Mouse (Mus musculus): ENCODE results near the gene Gtdc1. TPM values are rescaled to one million over a fixed set of nuclear protein-coding genes. Genes with fewer than 3 reads are reported as not detected.

Gene Gtdc1
- 13.4 and 15.8 TPM in 2 replicates for polyA plus RNA-seq (2014; fragmentation: Nextera tagmentation; extraction: Ambion mirVana)

DNA sequence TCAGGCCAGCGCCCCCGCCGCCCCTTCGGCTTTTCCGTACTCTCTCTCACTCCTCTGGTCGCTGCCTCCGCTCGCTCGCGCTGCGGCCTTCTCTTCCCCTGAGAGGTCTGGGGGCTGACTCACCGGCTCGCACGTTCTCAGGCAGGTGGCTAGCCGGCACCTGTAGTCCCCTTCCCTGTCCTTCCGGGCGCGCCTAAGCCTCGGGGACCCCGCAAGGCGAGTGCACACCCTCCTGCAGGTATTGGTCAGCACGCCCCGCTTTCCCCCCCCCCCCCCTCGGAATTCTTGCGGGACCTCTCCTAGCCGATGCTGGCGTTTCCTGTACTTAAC lies at the start of gene Gtdc1:
TSS of gene Gtdc1 (minus strand) at position 176 of the 330 bp plus-strand sequence.
- no peak for DNase-seq (ENCODE audit: low spot score, missing footprints)
- WGBS: 2% methylated on average over 27 of the region's 27 CpGs
- peak within 1 kb of the TSS; percentile 77 for H3K27ac ChIP-seq (ENCODE audit: low read depth, low read length)
- H3K27me3 ChIP-seq (ENCODE audit: control insufficient read depth, insufficient read depth, low read length): no peaks in the 10 kb centered on the region
- H3K4me1 ChIP-seq (ENCODE audit: control insufficient read depth, insufficient read depth, low read length): no peaks in the 10 kb centered on the region; the same call in 1 of the 2 replicates
- peak within 1 kb of the TSS; percentile 73 for H3K4me3 ChIP-seq (ENCODE audit: low read depth, low read length)
- H3K9ac ChIP-seq (ENCODE audit: low read length): peak within 1 kb of the TSS; percentile 73
- H3K4me2 ChIP-seq: peak within 1 kb of the TSS; percentile 76
- no peak for ATAC-seq (ENCODE audit: low FRiP score)
- H3K9me3 ChIP-seq (ENCODE audit: control insufficient read depth, low read length): no peaks in the 10 kb centered on the region
- H3K36me3 ChIP-seq (ENCODE audit: control insufficient read depth, insufficient read depth, low read length): no peaks in the 10 kb centered on the region

DNA sequence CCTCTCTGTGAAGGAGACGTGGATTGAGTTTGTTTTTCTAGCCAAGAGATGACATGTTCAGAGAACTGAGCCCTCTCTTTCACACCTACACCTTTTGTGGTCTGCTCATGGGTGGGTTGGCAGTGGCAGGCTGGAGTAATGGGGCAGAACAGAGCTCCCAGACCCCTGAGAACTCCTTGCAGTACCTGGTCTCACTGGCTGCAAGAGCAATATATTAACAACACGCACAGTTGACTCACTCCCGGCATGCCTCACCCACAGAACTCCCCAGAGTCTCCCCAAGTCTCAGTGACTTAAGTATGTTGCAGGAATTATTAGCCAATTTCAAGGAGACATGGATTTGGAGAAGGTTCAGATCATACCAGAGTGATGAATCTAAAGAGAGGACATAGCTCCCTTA lies 49.6 kb upstream of the Gtdc1 start:
- DNase-seq (ENCODE audit: low spot score, missing footprints) (no peak), ATAC-seq (ENCODE audit: low FRiP score) (no peak)
- H3K9ac ChIP-seq (ENCODE audit: low read length): no peak overlapping the region
- H3K27ac ChIP-seq (ENCODE audit: low read depth, low read length): no peak overlapping the region
- H3K4me1 ChIP-seq (ENCODE audit: control insufficient read depth, insufficient read depth, low read length): peaks cover 8% of the 10 kb centered on the region; the same call in 1 of the 2 replicates
- no peak overlapping the region for H3K4me3 ChIP-seq (ENCODE audit: low read depth, low read length)
- no peaks in the 10 kb centered on the region for H3K36me3 ChIP-seq (ENCODE audit: control insufficient read depth, insufficient read depth, low read length)
- WGBS: 83% methylated on average over 3 of the region's 3 CpGs
- H3K27me3 ChIP-seq (ENCODE audit: control insufficient read depth, insufficient read depth, low read length): no peaks in the 10 kb centered on the region
- peaks cover 5% of the 10 kb centered on the region; the same call in 1 of the 2 replicates for H3K9me3 ChIP-seq (ENCODE audit: control insufficient read depth, low read length)
- no peak overlapping the region for H3K4me2 ChIP-seq

DNA sequence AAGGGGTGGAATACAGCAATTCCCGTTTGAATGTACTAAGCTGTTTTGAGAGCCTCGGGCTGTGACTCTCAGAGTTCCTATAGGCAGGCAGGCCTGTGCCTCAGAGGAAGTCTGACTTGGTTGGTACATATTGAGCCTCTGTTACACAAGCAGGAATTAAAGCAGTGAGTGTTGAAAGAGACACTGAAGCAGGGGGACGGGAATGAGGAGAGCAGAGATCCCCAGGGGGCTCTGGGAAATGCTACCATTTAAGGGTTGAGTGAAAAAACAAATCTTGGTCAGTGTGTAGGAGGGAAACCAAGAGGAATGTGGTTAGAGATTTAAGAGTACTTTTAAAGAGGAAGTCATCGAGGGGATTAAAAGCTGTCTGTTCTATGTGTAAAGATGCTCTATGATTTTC lies 49.0 kb upstream of the Gtdc1 start:
- Histone ChIP-seq H3K27me3 (ENCODE audit: control insufficient read depth, insufficient read depth, low read length) (no peaks in the 10 kb centered on the region), H3K4me2 (no peak overlapping the region), H3K36me3 (ENCODE audit: control insufficient read depth, insufficient read depth, low read length) (no peaks in the 10 kb centered on the region), H3K4me3 (ENCODE audit: low read depth, low read length) (no peak overlapping the region), H3K27ac (ENCODE audit: low read depth, low read length) (no peak overlapping the region), H3K9ac (ENCODE audit: low read length) (no peak overlapping the region), H3K4me1 (ENCODE audit: control insufficient read depth, insufficient read depth, low read length) (peaks cover 8% of the 10 kb centered on the region; the same call in 1 of the 2 replicates), H3K9me3 (ENCODE audit: control insufficient read depth, low read length) (peaks cover 5% of the 10 kb centered on the region; the same call in 1 of the 2 replicates)
- ATAC-seq (ENCODE audit: low FRiP score) (no peak), DNase-seq (ENCODE audit: low spot score, missing footprints) (no peak)
- 43% methylated on average over 4 of the region's 4 CpGs for WGBS

DNA sequence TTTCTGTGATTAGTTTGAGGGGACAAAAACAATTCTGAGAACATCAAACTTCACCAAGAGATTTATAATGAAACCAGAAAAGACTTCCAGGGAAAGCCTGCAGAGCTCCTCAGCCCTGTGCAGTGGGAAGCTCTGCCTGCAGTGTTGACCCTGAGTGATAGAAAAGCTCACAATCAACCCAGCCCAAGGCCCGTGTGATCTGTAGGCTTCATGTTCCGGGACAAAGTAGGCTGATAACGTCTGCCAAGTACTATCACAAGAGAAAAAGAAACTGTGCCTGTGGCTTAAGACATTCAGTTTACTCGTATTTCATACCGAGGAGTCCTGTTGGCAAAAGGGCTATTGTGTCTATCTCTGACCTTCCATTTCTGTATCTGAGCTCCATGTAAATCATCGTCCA lies 46.4 kb upstream of the Gtdc1 start:
- no peaks in the 10 kb centered on the region for H3K4me1 ChIP-seq (ENCODE audit: control insufficient read depth, insufficient read depth, low read length)
- no peak overlapping the region for H3K27ac ChIP-seq (ENCODE audit: low read depth, low read length)
- H3K4me2 ChIP-seq: no peak overlapping the region
- H3K9ac ChIP-seq (ENCODE audit: low read length): no peak overlapping the region
- H3K9me3 ChIP-seq (ENCODE audit: control insufficient read depth, low read length): peaks cover 5% of the 10 kb centered on the region; the same call in 1 of the 2 replicates
- WGBS: 89% methylated on average over 6 of the region's 6 CpGs
- H3K27me3 ChIP-seq (ENCODE audit: control insufficient read depth, insufficient read depth, low read length): no peaks in the 10 kb centered on the region
- no peak overlapping the region for H3K4me3 ChIP-seq (ENCODE audit: low read depth, low read length)
- DNase-seq (ENCODE audit: low spot score, missing footprints): peak; percentile 4
- no peaks in the 10 kb centered on the region for H3K36me3 ChIP-seq (ENCODE audit: control insufficient read depth, insufficient read depth, low read length)
- ATAC-seq (ENCODE audit: low FRiP score): no peak

DNA sequence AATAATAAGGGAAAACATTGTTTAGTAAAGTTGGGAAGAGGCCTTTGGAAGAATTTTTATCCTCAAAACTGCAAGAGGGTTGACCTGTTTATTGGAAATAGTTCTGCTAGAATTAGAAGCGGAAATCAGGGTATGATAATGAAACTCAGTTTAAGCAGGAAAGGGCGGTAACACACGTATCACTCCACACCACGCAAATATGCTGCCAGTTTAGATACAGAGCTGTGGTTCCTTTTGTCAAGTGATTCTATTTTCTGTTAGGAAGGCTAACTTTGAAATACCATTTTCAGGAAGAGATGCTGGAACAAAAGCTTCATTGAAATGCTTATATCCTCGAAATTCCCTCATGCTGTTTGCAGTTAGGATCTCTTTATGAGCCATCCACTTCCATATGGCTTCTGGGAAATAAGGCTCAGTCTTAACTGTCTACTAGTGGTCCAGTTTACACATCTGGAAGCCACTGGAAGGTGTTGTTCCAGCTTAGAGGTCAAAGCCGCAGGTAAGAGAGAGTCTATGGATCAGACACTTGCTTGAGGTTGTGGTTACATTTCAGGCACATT lies 42.7 kb upstream of the Gtdc1 start:
- no peak overlapping the region for H3K4me2 ChIP-seq
- no peaks in the 10 kb centered on the region for H3K4me1 ChIP-seq (ENCODE audit: control insufficient read depth, insufficient read depth, low read length)
- H3K9me3 ChIP-seq (ENCODE audit: control insufficient read depth, low read length): peaks cover 5% of the 10 kb centered on the region; the same call in 1 of the 2 replicates
- no peak overlapping the region for H3K4me3 ChIP-seq (ENCODE audit: low read depth, low read length)
- no peaks in the 10 kb centered on the region for H3K27me3 ChIP-seq (ENCODE audit: control insufficient read depth, insufficient read depth, low read length)
- DNase-seq (ENCODE audit: low spot score, missing footprints) (peak; percentile 56), ATAC-seq (ENCODE audit: low FRiP score) (no peak)
- WGBS: 88% methylated on average over 6 of the region's 6 CpGs
- H3K27ac ChIP-seq (ENCODE audit: low read depth, low read length): no peak overlapping the region
- no peaks in the 10 kb centered on the region for H3K36me3 ChIP-seq (ENCODE audit: control insufficient read depth, insufficient read depth, low read length)
- no peak overlapping the region for H3K9ac ChIP-seq (ENCODE audit: low read length)

DNA sequence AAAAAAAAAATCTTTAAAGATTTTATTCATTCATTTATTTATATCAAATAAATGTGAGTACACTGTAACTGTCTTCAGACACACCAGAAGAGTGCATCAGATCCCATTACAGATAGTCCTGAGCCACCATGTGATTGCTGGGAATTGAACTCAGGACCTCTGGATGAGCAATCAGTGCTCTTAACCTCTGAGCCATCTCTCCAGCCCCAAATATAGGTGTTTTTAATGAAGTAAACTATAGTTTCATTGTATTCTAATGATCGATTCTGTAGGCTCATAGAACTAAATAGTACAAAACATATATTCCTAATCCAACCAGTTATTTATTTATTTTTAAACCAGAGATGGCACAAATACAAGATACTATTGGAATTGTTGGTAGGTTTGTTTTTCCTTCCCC lies 42.2 kb upstream of the Gtdc1 start:
- no peaks in the 10 kb centered on the region for H3K4me1 ChIP-seq (ENCODE audit: control insufficient read depth, insufficient read depth, low read length)
- H3K9me3 ChIP-seq (ENCODE audit: control insufficient read depth, low read length): peaks cover 5% of the 10 kb centered on the region; the same call in 1 of the 2 replicates
- no peak for DNase-seq (ENCODE audit: low spot score, missing footprints)
- H3K4me2 ChIP-seq: no peak overlapping the region
- H3K27me3 ChIP-seq (ENCODE audit: control insufficient read depth, insufficient read depth, low read length): no peaks in the 10 kb centered on the region
- H3K27ac ChIP-seq (ENCODE audit: low read depth, low read length): no peak overlapping the region
- no peak for ATAC-seq (ENCODE audit: low FRiP score)
- 100% methylated on average over 1 of the region's 1 CpGs for WGBS
- H3K36me3 ChIP-seq (ENCODE audit: control insufficient read depth, insufficient read depth, low read length): no peaks in the 10 kb centered on the region
- H3K4me3 ChIP-seq (ENCODE audit: low read depth, low read length): no peak overlapping the region
- no peak overlapping the region for H3K9ac ChIP-seq (ENCODE audit: low read length)

DNA sequence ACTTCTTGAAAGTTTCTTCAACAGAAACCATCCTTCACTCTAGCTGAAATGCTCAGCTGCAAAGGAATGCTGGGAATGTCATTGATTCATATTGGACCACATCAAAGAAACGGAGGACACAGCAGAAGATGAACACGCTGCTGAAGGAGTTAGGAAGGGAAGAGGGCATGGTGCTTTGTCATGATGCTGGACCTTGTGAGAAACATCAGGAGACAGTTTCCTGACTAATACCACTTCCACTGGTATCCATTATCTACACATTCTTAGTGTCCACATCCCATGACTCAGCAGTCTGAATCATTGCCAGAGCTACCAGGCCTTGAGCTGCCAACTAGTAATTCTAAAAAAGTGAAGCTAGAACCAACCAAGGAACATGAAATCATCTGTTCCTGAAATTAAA lies 41.8 kb upstream of the Gtdc1 start:
- H3K9me3 ChIP-seq (ENCODE audit: control insufficient read depth, low read length): peaks cover 3% of the 10 kb centered on the region; the same call in 1 of the 2 replicates
- H3K36me3 ChIP-seq (ENCODE audit: control insufficient read depth, insufficient read depth, low read length): no peaks in the 10 kb centered on the region
- no peaks in the 10 kb centered on the region for H3K27me3 ChIP-seq (ENCODE audit: control insufficient read depth, insufficient read depth, low read length)
- H3K9ac ChIP-seq (ENCODE audit: low read length): no peak overlapping the region
- no peak overlapping the region for H3K27ac ChIP-seq (ENCODE audit: low read depth, low read length)
- 85% methylated on average over 2 of the region's 2 CpGs for WGBS
- ATAC-seq (ENCODE audit: low FRiP score) (no peak), DNase-seq (ENCODE audit: low spot score, missing footprints) (peak; percentile 65)
- no peaks in the 10 kb centered on the region for H3K4me1 ChIP-seq (ENCODE audit: control insufficient read depth, insufficient read depth, low read length)
- H3K4me2 ChIP-seq: no peak overlapping the region
- H3K4me3 ChIP-seq (ENCODE audit: low read depth, low read length): no peak overlapping the region

DNA sequence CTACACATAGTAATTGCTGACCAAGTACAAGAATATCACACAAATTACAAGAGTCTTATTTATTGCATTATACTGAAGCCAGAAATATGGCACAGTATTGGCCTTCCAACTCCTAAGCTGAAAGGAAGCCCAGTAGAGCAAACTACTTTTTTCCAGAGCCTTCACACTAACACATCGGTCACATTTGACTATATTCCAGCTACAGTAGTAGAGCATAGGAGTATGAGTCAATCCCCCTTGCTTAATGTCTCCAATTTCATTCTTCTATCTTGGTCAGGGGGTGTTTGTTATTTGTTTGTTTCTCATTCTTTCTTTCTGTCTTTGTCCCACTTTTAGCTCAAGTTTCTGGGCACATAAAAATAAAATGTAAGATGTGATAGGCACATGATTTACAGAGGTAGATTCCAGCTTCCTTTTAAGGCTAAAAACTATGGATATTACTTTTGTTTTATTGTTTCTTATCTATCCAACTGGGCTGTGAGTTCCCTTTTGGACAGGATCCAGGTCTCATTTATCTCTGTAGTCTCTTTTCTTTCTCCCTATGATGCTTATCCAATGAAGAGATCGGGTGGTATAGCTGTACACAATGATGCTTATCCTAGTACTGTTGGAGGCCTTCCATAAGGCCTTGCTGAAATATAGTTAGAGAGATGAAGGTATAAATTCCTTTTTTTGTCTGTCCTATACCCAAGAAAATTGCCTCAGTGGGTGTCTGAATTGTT lies 38.5 kb upstream of the Gtdc1 start:
- Histone ChIP-seq H3K4me2 (no peak overlapping the region), H3K4me1 (ENCODE audit: control insufficient read depth, insufficient read depth, low read length) (no peaks in the 10 kb centered on the region), H3K36me3 (ENCODE audit: control insufficient read depth, insufficient read depth, low read length) (no peaks in the 10 kb centered on the region), H3K27ac (ENCODE audit: low read depth, low read length) (no peak overlapping the region), H3K9ac (ENCODE audit: low read length) (no peak overlapping the region), H3K27me3 (ENCODE audit: control insufficient read depth, insufficient read depth, low read length) (no peaks in the 10 kb centered on the region), H3K4me3 (ENCODE audit: low read depth, low read length) (no peak overlapping the region), H3K9me3 (ENCODE audit: control insufficient read depth, low read length) (no peaks in the 10 kb centered on the region)
- DNase-seq (ENCODE audit: low spot score, missing footprints): no peak
- WGBS: 94% methylated on average over 2 of the region's 2 CpGs
- no peak for ATAC-seq (ENCODE audit: low FRiP score)

DNA sequence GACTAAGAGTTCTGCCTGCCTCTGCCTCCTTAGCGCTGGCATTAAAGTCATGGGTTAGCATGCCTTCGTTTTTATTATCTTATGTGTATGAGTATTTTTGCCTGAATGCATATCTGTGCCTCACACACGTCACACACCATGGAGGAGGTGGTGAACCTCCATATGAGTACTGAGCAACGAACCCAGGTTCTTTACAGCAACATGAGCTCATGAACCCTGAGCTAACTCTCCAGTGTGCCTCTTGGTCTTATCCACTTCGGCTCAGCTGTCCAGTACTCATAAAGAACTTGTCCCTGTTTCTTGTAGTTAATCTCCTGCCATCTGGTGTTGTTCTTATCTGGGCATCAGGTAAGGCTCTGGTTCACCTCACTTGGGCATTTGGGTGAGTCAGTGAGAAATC lies 35.2 kb upstream of the Gtdc1 start:
- 86% methylated on average over 5 of the region's 5 CpGs for WGBS
- no peaks in the 10 kb centered on the region for H3K9me3 ChIP-seq (ENCODE audit: control insufficient read depth, low read length)
- no peaks in the 10 kb centered on the region for H3K36me3 ChIP-seq (ENCODE audit: control insufficient read depth, insufficient read depth, low read length)
- no peaks in the 10 kb centered on the region for H3K4me1 ChIP-seq (ENCODE audit: control insufficient read depth, insufficient read depth, low read length)
- no peak overlapping the region for H3K27ac ChIP-seq (ENCODE audit: low read depth, low read length)
- no peak overlapping the region for H3K9ac ChIP-seq (ENCODE audit: low read length)
- ATAC-seq (ENCODE audit: low FRiP score) (no peak), DNase-seq (ENCODE audit: low spot score, missing footprints) (peak; percentile 26)
- H3K4me2 ChIP-seq: no peak overlapping the region
- H3K4me3 ChIP-seq (ENCODE audit: low read depth, low read length): no peak overlapping the region
- no peaks in the 10 kb centered on the region for H3K27me3 ChIP-seq (ENCODE audit: control insufficient read depth, insufficient read depth, low read length)

Measured in midbrain, embryonic 11.5 days (tissue).